Mouse (Mus musculus) ZHBTc4 (cell line): Measurements from ENCODE around the gene Slc37a2.
A peak's percentile ranks its signal among the peaks of the same experiment; 100 is the strongest.

Experiments used
- DNase-seq: peaks from one replicate; pipeline ENCODE4 v3.0.0-alpha.2; 2011; ENCODE audit warnings: low read depth, low spot score

Slc37a2 gene

DNA sequence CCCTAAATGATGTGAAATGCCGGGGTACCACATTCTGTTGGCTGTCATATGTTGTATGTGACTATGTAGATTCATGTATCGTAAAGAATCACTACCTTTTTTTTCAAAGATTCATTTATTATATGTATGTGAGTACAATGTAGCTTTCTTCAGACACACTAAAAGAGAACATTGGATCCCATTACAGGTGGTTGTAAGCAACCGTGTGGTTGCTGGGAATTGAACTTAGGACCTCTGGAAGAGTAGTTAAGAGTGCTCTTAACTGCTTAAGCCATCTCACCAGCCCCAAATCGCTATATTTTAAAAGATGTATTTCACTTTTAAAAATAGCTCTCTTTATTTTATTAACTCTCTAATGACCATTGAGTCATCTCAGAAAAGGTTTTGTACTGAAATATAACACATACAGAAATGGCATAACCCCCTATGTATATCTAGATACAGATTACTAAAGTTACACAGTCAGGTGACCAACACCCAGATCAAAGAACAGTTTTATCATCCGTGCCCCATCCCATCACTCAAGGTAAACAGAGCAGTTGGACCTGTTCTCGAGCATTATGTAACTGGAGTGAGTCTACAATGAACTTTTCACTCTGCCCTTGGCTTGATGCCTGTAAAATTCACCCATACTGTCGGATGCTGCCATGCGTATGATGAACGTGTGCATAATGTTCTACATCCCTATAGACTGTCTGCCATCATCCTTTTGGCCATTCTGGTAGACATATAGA is 41.0 kb downstream of the Slc37a2 start:
- no peak for DNase-seq

DNA sequence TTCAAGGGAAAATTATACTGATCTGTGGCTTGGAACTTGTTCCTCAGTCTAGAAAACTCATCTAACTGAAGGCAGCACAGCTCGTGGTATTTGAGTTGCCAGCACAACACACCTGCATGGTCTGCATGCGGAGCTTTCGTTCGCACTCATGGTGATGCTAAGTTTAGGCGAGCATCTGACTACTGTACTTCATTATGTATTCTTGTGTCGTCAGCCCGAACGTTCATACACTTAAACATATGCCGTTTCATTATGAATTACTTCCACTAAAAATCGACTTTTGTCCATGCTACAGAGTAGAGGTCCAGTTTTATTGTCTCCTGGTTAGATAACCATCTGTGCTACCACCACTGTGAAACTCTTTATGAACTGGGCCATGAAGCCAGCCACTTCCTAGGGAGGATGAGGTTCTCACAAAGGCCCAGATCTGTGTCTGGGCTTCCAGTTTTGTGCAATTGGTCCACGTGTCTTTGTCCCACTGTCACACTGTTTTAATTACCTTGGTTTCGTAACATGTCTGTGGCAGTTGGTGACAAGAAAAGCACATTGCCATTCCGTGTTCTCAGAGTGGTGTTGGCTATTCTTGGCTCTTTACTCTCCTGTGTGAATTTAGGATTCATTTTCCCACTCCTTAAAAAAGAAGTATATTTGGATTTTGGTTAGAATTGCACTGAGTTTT is 42.3 kb downstream of the Slc37a2 start:
- no peak for DNase-seq

DNA sequence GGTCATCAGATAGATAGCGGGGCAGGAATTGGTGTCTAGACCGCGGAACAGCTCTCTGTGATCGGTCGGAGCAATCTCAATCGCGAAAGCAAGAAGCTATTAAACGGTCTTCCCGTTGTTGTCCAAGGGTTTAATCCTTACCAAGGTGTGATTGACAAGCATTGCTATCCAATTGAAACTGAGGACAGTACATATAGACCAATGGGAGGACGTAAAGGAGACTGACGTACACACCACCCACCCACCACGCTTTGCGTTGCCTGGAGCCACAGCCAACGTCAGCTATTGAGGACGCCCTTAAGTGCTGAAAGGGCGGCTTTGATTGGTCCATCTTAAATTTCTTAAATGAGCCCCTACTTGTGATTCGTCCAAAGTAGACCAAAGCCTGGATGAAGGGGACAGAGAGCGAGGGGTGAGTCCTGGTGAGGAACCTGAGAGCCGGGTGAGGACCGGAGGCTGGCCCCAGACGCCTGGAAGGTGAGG is 47.6 kb downstream of the Slc37a2 start, which contains the start of gene Tmem218:
Gene Tmem218 (plus strand): TSS at position 295 of the 483 bp plus-strand sequence.
- DNase-seq: peak; percentile 99

DNA sequence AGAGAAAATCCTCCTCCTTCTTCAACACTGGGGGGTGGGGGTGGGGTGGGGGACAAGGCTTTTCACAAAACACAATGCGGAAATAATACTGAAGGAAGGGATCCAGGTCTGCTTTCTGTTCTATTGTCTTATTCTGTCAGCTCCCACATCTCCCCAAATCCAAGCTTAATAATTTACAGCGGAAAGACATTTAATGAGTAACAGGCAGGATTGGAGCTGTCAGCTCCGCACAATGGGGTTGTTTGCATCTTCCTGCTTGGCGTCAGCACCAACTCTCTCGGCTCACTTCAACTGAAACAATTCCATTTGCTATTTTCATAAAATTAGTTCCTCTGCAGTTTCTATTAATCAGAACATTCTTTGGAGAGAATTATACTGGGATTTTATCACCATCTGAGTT is 51.7 kb downstream of the Slc37a2 start:
- no peak for DNase-seq

DNA sequence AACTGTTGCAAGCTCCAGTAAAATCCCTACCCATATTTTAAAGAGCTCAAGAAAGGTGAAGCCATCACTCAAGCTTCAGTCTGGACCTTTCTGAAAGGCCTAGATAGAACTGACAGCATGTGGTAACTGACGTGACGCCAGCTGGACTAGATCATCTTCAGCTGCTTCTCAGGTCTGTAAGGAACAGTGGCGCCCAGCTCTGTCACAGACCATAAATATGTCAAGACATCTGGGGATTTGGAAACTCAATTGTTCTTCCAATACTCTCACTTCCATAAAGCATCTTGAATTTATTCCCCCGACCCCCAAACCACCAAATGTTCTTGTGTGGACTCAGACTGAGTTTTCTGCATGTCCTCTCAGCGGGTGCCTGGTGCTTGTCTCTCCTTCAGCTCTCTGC is 55.1 kb downstream of the Slc37a2 start:
- DNase-seq: no peak

DNA sequence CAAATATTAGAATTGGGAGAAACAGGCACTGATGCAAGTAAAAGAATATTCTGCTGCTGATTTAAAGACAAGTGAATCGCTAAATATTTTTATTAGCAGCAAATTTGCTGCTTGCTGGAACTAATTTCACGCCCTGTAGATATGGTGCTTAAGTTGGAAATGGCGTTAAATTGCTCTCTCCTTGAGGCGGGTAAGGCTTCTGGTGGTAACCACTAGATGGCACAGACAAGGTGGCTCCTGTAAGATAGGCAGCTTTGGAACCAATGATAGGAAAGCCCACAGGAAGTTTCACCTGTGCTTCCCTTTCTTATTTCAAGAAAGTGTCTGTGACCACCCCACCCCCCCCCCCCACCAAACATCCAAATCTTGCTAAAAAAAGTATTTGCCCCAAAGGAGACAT is 58.5 kb downstream of the Slc37a2 start:
- no peak for DNase-seq

DNA sequence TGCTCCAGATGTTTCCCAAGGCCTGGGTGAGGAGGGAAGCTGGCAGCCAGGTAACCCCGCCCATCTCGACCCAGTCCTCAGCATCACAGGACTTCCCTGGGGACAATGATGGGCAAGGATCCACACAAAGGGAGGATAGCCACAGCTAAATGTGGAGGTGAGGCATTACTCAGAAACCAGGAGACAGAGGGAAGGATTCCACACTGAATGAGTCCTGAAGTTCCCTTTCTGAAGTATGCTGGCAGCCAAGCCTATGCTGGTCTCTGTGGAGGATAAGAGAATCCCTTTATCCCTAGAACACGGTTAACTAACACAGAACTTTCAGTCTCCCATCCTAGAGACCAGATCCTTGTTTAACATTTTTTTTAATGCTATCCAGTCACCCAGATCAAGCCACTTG is 67.5 kb downstream of the Slc37a2 start:
- no peak for DNase-seq

DNA sequence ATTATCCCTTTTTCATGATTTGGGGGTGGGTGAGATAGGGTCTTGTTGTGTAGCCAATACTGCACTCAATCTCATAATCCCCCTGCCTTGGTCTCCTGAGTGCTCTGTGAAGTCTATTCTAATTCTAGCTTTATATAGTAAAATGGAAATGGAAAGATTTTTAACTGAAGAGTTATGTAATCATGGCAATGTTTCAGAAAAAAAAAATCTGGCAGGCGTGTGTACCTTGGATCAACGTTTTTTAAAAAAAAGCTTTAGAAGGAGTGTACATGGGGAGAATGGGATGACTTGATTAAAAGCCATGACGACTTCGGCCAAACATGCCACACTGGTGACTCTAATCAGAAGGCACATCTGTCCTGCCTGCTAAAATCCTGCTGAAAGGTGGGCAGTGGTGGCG is 68.1 kb downstream of the Slc37a2 start:
- no peak for DNase-seq

DNA sequence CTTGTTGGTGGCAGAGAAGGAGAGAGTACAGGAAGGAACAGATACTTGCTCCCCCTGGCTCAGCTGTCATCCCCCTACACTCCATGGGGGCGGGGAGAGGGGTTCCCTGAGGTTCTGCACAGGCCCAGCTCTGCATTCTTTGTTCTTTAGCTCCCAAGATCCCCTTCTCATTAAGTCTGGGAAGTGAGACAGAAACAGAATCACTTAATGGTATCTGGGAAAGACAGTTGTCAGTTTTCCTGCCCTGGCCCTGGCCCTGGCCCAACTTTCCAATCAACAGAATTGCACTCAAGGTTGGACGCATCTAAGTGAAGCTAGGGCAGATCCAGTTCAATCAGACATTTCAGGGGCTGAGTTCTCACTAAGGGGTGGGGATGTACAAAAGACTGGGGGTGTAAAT is 72.4 kb downstream of the Slc37a2 start:
- DNase-seq: no peak

DNA sequence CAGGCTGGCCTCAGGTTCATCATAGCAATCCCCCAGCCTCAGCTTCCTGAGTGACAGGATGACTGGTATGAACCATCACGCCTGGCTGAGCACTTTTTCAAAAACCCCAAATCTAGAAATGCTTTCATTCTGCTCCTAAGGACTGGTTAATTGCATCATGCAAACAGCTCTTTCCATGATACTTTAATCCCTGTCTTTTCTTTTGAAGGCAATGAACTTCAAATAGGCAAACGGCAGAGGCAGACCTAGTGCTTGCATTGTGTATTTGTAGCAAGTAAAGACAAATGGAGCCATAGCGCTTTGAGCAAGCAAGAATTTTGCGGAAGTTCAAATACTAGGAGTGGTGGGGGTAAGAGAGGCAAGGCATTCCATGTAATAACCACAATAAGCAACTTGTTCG is 73.9 kb downstream of the Slc37a2 start:
- no peak for DNase-seq

DNA sequence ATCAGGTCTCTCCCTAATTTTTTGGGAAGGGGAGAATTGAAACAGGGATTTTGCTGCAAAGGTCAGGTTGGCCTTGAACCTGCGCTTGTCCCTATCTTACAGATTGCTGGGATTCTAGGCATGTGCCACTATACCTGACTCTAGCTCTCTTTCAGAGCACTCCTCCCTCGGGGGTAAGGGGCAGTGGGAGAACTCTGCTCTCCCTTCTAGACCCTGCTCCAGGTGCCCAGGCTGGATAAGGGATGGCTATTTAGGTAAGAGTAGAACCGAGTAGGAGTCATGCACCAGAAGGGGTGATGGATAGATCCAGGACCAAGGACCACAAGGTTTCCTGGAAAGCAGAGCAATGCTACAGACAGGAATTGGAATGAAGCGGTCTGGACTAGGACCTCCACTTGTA is 75.9 kb downstream of the Slc37a2 start:
- no peak for DNase-seq

DNA sequence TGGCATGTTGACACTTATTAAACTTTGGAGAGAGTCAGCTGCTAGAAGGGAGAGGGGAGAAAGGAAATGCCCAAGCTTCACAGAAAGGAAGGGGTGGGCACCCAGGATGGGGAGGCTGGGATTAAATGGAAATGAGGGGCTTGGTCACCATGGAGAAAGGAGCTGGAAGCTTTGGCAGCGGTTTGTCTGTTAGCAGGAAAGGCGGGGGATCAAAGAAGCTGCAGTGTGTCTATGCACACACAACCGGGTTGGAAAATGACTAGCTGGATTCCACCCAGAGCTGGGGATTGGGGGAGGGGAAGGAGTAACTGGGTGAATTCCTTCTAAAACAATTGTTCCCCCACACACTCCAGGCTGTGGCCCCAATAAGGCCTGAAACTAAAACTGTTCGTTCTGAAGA is 76.6 kb downstream of the Slc37a2 start:
- DNase-seq: no peak
